Mouse (Mus musculus): ENCODE results near the gene Gm49337.
"Not testable (repeated sequence)": the region's sequence is repeated elsewhere in the genome, so short reads cannot be mapped to it uniquely, and the experiment has no call there.

Gene Gm49337

GRCm38 (mm10) chr4:116215895-116216605 lies 42.9 kb downstream of the Gm49337 start:
- DNase-seq, result no peak

- peak; percentile 16 for DNase-seq
Observed at GRCm38 (mm10) chr4:116217046-116217445, 43.9 kb downstream of the Gm49337 start.

GRCm38 (mm10) chr4:116217661-116218060 lies 44.5 kb downstream of the Gm49337 start:
- DNase-seq, result not testable (repeated sequence)

- DNase-seq, result no peak
Observed at GRCm38 (mm10) chr4:116219056-116219455, 45.9 kb downstream of the Gm49337 start.

GRCm38 (mm10) chr4:116220071-116220650 lies 47.0 kb downstream of the Gm49337 start:
- DNase-seq, result peak; percentile 24

GRCm38 (mm10) chr4:116220780-116221139 lies 47.6 kb downstream of the Gm49337 start:
- DNase-seq, result no peak

- DNase-seq, result peak; percentile 99
Observed at GRCm38 (mm10) chr4:116221140-116221851, 48.1 kb downstream of the Gm49337 start, which contains the start of gene Pik3r3. TSS of gene Pik3r3 (plus strand) at chr4:116221618.

GRCm38 (mm10) chr4:116221996-116222842 lies 49.0 kb downstream of the Gm49337 start:
- DNase-seq, result no peak

GRCm38 (mm10) chr4:116222843-116223119 lies 49.6 kb downstream of the Gm49337 start:
- no peak for DNase-seq

GRCm38 (mm10) chr4:116243377-116243776 lies 70.2 kb downstream of the Gm49337 start:
- DNase-seq, result no peak

GRCm38 (mm10) chr4:116244240-116244639 lies 71.1 kb downstream of the Gm49337 start:
- no peak for DNase-seq

- DNase-seq, result peak; percentile 67
Observed at GRCm38 (mm10) chr4:116245926-116246325, 72.7 kb downstream of the Gm49337 start.

- DNase-seq, result no peak
Observed at GRCm38 (mm10) chr4:116249986-116250385, 76.8 kb downstream of the Gm49337 start.

GRCm38 (mm10) chr4:116268220-116268619 lies 95.0 kb downstream of the Gm49337 start:
- no peak for DNase-seq

GRCm38 (mm10) chr4:116282211-116282610 lies 109.0 kb downstream of the Gm49337 start:
- DNase-seq, result peak; percentile 38

- no peak for DNase-seq
Observed at GRCm38 (mm10) chr4:116291561-116291960, 118.4 kb downstream of the Gm49337 start.

- no peak for DNase-seq
Observed at GRCm38 (mm10) chr4:116293296-116293695, 120.1 kb downstream of the Gm49337 start.

GRCm38 (mm10) chr4:116300878-116301355 lies 127.7 kb downstream of the Gm49337 start:
- peak; percentile 22 for DNase-seq

GRCm38 (mm10) chr4:116304551-116304950 lies 131.4 kb downstream of the Gm49337 start:
- DNase-seq, result no peak

GRCm38 (mm10) chr4:116317575-116317974 lies 144.4 kb downstream of the Gm49337 start:
- no peak for DNase-seq

- peak; percentile 68 for DNase-seq
Observed at GRCm38 (mm10) chr4:116322127-116322526, 148.9 kb downstream of the Gm49337 start.

- DNase-seq, result no peak
Observed at GRCm38 (mm10) chr4:116329256-116329655, 156.1 kb downstream of the Gm49337 start.

GRCm38 (mm10) chr4:116336294-116336693 lies 163.1 kb downstream of the Gm49337 start:
- no peak for DNase-seq
